Mouse (Mus musculus) E14TG2a.4 (cell line): ENCODE results near the gene Six4.

Experiments used
- H3K27me3 ChIP-seq: 2 replicates; pipeline ENCODE4 v1.6.1; 2014; ENCODE audit warnings: low read length, control low read depth; ENCODE audit not compliant: insufficient read depth
- H3K36me3 ChIP-seq: 2 replicates; pipeline ENCODE4 v1.6.1; 2014; ENCODE audit warnings: low read length, control low read depth; ENCODE audit not compliant: insufficient read depth
- H3K4me1 ChIP-seq: replicated peaks from 2 replicates; pipeline ENCODE4 v1.6.1; 2014; ENCODE audit warnings: low read depth, low read length, control low read depth
- H3K4me3 ChIP-seq: replicated peaks from 2 replicates; pipeline ENCODE4 v1.5.1; 2014; ENCODE audit warnings: mild to moderate bottlenecking, low read length
- H3K9me3 ChIP-seq: 2 replicates; pipeline ENCODE4 v1.6.1; 2014; ENCODE audit warnings: low read length, control low read depth
- CTCF ChIP-seq: conservative IDR thresholded peaks from 2 replicates; pipeline ENCODE4 v1.5.1; 2014; ENCODE audit warnings: low read length
- NANOG ChIP-seq: IDR thresholded peaks from 2 replicates; pipeline ENCODE4 v1.6.1; 2014; ENCODE audit warnings: borderline replicate concordance, low read length, mixed read lengths
- POU5F1 ChIP-seq: IDR thresholded peaks from 2 replicates; pipeline ENCODE4 v1.6.1; 2014; ENCODE audit warnings: low read length, borderline replicate concordance

Gene Six4

GRCm38 (mm10) chr12:73052036-73052650 lies 61.1 kb downstream of the Six4 start:
- H3K27me3 ChIP-seq, result peaks cover 57% of the 10 kb centered on the region
- peaks cover 6% of the 10 kb centered on the region; the same call in 1 of the 2 replicates for H3K9me3 ChIP-seq
- peak overlapping the region; percentile 83 for H3K4me3 ChIP-seq
- no peak for TF ChIP-seq CTCF
- no peak for TF ChIP-seq NANOG
- TF ChIP-seq POU5F1, result no peak
- H3K36me3 ChIP-seq, result no peaks in the 10 kb centered on the region
- peaks cover 55% of the 10 kb centered on the region for H3K4me1 ChIP-seq

- Histone ChIP-seq H3K36me3 (no peaks in the 10 kb centered on the region), H3K4me3 (no peak overlapping the region), H3K9me3 (peaks cover 6% of the 10 kb centered on the region; the same call in 1 of the 2 replicates), H3K4me1 (peaks cover 58% of the 10 kb centered on the region), H3K27me3 (peaks cover 66% of the 10 kb centered on the region)
- no peak for TF ChIP-seq POU5F1
- no peak for TF ChIP-seq CTCF
- no peak for TF ChIP-seq NANOG
Observed at GRCm38 (mm10) chr12:73050811-73051580, 62.3 kb downstream of the Six4 start.

DNA sequence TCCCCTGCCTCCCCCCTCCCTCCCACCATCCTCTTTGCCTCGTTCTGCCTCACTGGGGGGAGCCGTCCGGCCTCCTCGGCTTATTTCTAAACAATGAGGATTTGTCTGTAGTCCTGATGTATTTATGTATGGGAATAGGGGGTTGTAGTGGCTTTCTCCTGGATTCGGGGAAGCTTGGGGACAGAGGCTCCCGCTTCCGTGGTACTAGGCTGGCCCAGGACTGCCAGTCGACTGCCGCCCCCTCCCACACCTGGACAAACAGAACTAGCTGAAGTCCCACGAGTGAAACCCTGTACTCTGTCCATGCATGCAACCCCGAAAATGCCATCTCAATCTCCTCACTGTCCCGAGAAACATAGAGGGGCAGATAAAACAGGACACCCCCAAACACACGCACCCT lies 63.0 kb downstream of the Six4 start:
- Histone ChIP-seq H3K4me1 (peaks cover 57% of the 10 kb centered on the region), H3K4me3 (0 out of 2 replicates have a peak overlapping the region, but pooled peaks have one; percentile 26)

More for the DNA sequence above, 63.0 kb downstream of the Six4 start:
- Histone ChIP-seq H3K27me3 (peaks cover 73% of the 10 kb centered on the region), H3K9me3 (peaks cover 2% of the 10 kb centered on the region; the same call in 1 of the 2 replicates), H3K36me3 (no peaks in the 10 kb centered on the region)
- no peak for TF ChIP-seq CTCF
- no peak for TF ChIP-seq POU5F1
- TF ChIP-seq NANOG, result no peak
